Mouse (Mus musculus): ENCODE data around the gene Dlx6. TPM values are rescaled to one million over a fixed set of nuclear protein-coding genes. Genes with fewer than 3 reads are reported as not detected.

The Dlx6 gene
- polyA plus RNA-seq, 1 experiment: not detected

DNA sequence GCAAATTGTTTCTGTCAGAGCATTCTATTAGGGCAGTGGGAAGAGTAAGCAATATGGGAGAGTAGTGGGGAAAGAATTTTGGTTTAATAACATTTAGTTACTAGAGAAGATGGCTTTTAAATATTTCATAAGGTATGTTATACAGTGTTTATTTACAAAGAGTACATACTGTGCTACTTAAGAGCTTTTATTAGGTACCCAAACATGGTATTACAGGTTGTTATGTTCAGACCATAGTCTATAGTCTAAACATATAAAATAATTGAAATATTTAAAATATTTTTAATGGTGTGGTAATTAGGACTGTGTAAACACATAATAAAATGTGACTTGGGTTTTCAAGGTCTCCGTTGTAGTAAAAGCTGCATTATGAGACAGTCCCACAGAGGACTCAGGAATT, 51.2 kb downstream of the Dlx6 start:
- no peak overlapping the region for H3K4me2 ChIP-seq (ENCODE audit: low read depth)
- no peak overlapping the region for H3ac ChIP-seq (ENCODE audit: control insufficient read depth, insufficient read length)
- H3K27me3 ChIP-seq (ENCODE audit: control insufficient read depth, insufficient read depth, insufficient read length): no peaks in the 10 kb centered on the region
- TF ChIP-seq E2F4 (IDR thresholded peaks at IDR 0.05; ENCODE audit: insufficient read depth) (no peak), REST (IDR thresholded peaks at IDR 0.05; ENCODE audit: insufficient read depth, insufficient read length) (no peak), POLR2A (IDR thresholded peaks at IDR 0.05; ENCODE audit: insufficient read length, low read depth) (no peak), MAX (IDR thresholded peaks at IDR 0.05; ENCODE audit: low read depth) (no peak), SRF (IDR thresholded peaks at IDR 0.05; ENCODE audit: control insufficient read depth, insufficient read length, low read depth) (no peak), MYOD1 (IDR thresholded peaks at IDR 0.05; ENCODE audit: control insufficient read depth in 1 of 3, insufficient read length in 2 of 3, low read depth in 2 of 3) (no peak), POLR2AphosphoS2 (IDR thresholded peaks at IDR 0.05; ENCODE audit: insufficient read length, low read depth) (no peak), TCF3 (IDR thresholded peaks at IDR 0.05; ENCODE audit: insufficient read length, low read depth) (no peak)
- no peak overlapping the region for H3K4me3 ChIP-seq
- H3K79me2 ChIP-seq (ENCODE audit: control insufficient read depth, insufficient read depth): no peaks in the 10 kb centered on the region
- no peaks in the 10 kb centered on the region for H3K36me3 ChIP-seq (ENCODE audit: control insufficient read depth, insufficient read depth)

GRCm38 (mm10) chr6:6914849-6915525, 51.9 kb downstream of the Dlx6 start:
- Histone ChIP-seq H3K4me2 (ENCODE audit: low read depth) (no peak overlapping the region), H3ac (ENCODE audit: control insufficient read depth, insufficient read length) (no peak overlapping the region), H3K4me3 (no peak overlapping the region), H3K36me3 (ENCODE audit: control insufficient read depth, insufficient read depth) (no peaks in the 10 kb centered on the region), H3K79me2 (ENCODE audit: control insufficient read depth, insufficient read depth) (no peaks in the 10 kb centered on the region), H3K27me3 (ENCODE audit: control insufficient read depth, insufficient read depth, insufficient read length) (no peaks in the 10 kb centered on the region)
- TF ChIP-seq SRF (IDR thresholded peaks at IDR 0.05; ENCODE audit: control insufficient read depth, insufficient read length, low read depth): no peak
- no peak for TF ChIP-seq MAX (IDR thresholded peaks at IDR 0.05; ENCODE audit: low read depth)
- no peak for TF ChIP-seq TCF12 (IDR thresholded peaks at IDR 0.05; ENCODE audit: insufficient read depth, poor library complexity, severe bottlenecking)
- no peak for TF ChIP-seq MYOD1 (IDR thresholded peaks at IDR 0.05; ENCODE audit: control insufficient read depth in 1 of 3, insufficient read length in 2 of 3, low read depth in 2 of 3)
- no peak for TF ChIP-seq E2F4 (IDR thresholded peaks at IDR 0.05; ENCODE audit: insufficient read depth)
- no peak for TF ChIP-seq CEBPB (IDR thresholded peaks at IDR 0.05; ENCODE audit: insufficient read depth, poor library complexity, severe bottlenecking)
- TF ChIP-seq POLR2AphosphoS2 (IDR thresholded peaks at IDR 0.05; ENCODE audit: insufficient read length, low read depth): no peak
- no peak for TF ChIP-seq REST (IDR thresholded peaks at IDR 0.05; ENCODE audit: insufficient read depth, insufficient read length)
- TF ChIP-seq USF1 (IDR thresholded peaks at IDR 0.05; ENCODE audit: low read depth): no peak
- TF ChIP-seq POLR2A (IDR thresholded peaks at IDR 0.05; ENCODE audit: insufficient read length, low read depth): no peak

GRCm38 (mm10) chr6:6915526-6915915, 52.4 kb downstream of the Dlx6 start:
- H3K27me3 ChIP-seq (ENCODE audit: control insufficient read depth, insufficient read depth, insufficient read length): no peaks in the 10 kb centered on the region
- TF ChIP-seq MYOG (IDR thresholded peaks at IDR 0.05; ENCODE audit: control insufficient read depth in 1 of 3, insufficient read depth in 1 of 3, insufficient read length in 2 of 3, low read depth in 2 of 3) (no peak), USF1 (IDR thresholded peaks at IDR 0.05; ENCODE audit: low read depth) (no peak), CEBPB (IDR thresholded peaks at IDR 0.05; ENCODE audit: insufficient read depth, poor library complexity, severe bottlenecking) (no peak), TCF12 (IDR thresholded peaks at IDR 0.05; ENCODE audit: insufficient read depth, poor library complexity, severe bottlenecking) (no peak)

GRCm38 (mm10) chr6:6917334-6917733, 54.2 kb downstream of the Dlx6 start:
- Histone ChIP-seq H3K4me2 (ENCODE audit: low read depth) (no peak overlapping the region), H3K79me2 (ENCODE audit: control insufficient read depth, insufficient read depth) (no peaks in the 10 kb centered on the region), H3K36me3 (ENCODE audit: control insufficient read depth, insufficient read depth) (no peaks in the 10 kb centered on the region), H3K27me3 (ENCODE audit: control insufficient read depth, insufficient read depth, insufficient read length) (no peaks in the 10 kb centered on the region), H3K4me3 (no peak overlapping the region), H3ac (ENCODE audit: control insufficient read depth, insufficient read length) (no peak overlapping the region)
- no peak for TF ChIP-seq POLR2AphosphoS2 (IDR thresholded peaks at IDR 0.05; ENCODE audit: insufficient read length, low read depth)
- TF ChIP-seq SRF (IDR thresholded peaks at IDR 0.05; ENCODE audit: control insufficient read depth, insufficient read length, low read depth): no peak
- TF ChIP-seq TCF3 (IDR thresholded peaks at IDR 0.05; ENCODE audit: insufficient read length, low read depth): no peak
- TF ChIP-seq MYOD1 (IDR thresholded peaks at IDR 0.05; ENCODE audit: control insufficient read depth in 1 of 3, insufficient read length in 2 of 3, low read depth in 2 of 3): no peak

More at GRCm38 (mm10) chr6:6915526-6915915, 52.4 kb downstream of the Dlx6 start:
- H3ac ChIP-seq (ENCODE audit: control insufficient read depth, insufficient read length): no peak overlapping the region
- H3K4me3 ChIP-seq: no peak overlapping the region
- no peak overlapping the region for H3K4me2 ChIP-seq (ENCODE audit: low read depth)
- H3K79me2 ChIP-seq (ENCODE audit: control insufficient read depth, insufficient read depth): no peaks in the 10 kb centered on the region
- H3K36me3 ChIP-seq (ENCODE audit: control insufficient read depth, insufficient read depth): no peaks in the 10 kb centered on the region

Other genes with a start within 250 kb of the Dlx6 start
- not detected for gene Dlx5, start 18.8 kb downstream of the Dlx6 start, polyA plus RNA-seq (2012; fragmentation: generic; extraction: Trizol)
- gene Sdhaf3, start 92.7 kb downstream of the Dlx6 start, polyA plus RNA-seq (2012; fragmentation: generic; extraction: Trizol): 1.9 TPM

Measured in myocyte (in vitro differentiated cells).